Mouse (Mus musculus) C2C12 (cell line): ENCODE measurements around the gene Tnr.

ENCODE experiments used
- CEBPB ChIP-seq: IDR thresholded peaks from one replicate; pipeline ENCODE4 v1.6.1; 2011; ENCODE audit warnings: low read depth, mild to moderate bottlenecking, control low read depth, moderate library complexity
- CTCF ChIP-seq: IDR thresholded peaks from one replicate; pipeline ENCODE4 v1.5.1; 2011; ENCODE audit not compliant: control insufficient read depth, insufficient read depth, insufficient read length
- FOSL1 ChIP-seq: IDR thresholded peaks from one replicate; pipeline ENCODE4 v1.8.0; 2011; ENCODE audit warnings: mild to moderate bottlenecking, low read length; ENCODE audit not compliant: poor library complexity, insufficient read depth, severe bottlenecking
- MAX ChIP-seq: IDR thresholded peaks from one replicate; pipeline ENCODE4 v1.6.1; 2011; ENCODE audit warnings: mild to moderate bottlenecking, control low read depth
- MYOD1 ChIP-seq: IDR thresholded peaks from one replicate; pipeline ENCODE4 v1.6.1; 2011; ENCODE audit warnings: low read depth; ENCODE audit not compliant: control insufficient read depth, insufficient read length
- MYOG ChIP-seq: IDR thresholded peaks from one replicate; pipeline ENCODE4 v1.6.1; 2011; ENCODE audit not compliant: control insufficient read depth, insufficient read length; ENCODE audit errors: extremely low read depth
- USF1 ChIP-seq: IDR thresholded peaks from one replicate; pipeline ENCODE4 v1.6.1; 2011; ENCODE audit warnings: low read depth, mild to moderate bottlenecking, control low read depth, moderate library complexity

GRCm38 (mm10) chr1:159588741-159589140 is 65.2 kb downstream of the Tnr start:
- TF ChIP-seq MYOD1, result no peak
- TF ChIP-seq MAX, result no peak
- no peak for TF ChIP-seq FOSL1
- no peak for TF ChIP-seq CTCF
- no peak for TF ChIP-seq USF1
- no peak for TF ChIP-seq CEBPB
- TF ChIP-seq MYOG, result no peak
